Mouse (Mus musculus): Measurements from ENCODE around the gene Gucy1b2.

GRCm38 (mm10) chr14:62455570-62455879 lies 564 bp downstream of the Gucy1b2 start:
- no peak for TF ChIP-seq POLR2A (IDR thresholded peaks at IDR 0.05; ENCODE audit: borderline replicate concordance, low read depth, low read length)
- no peak for TF ChIP-seq CTCF (IDR thresholded peaks at IDR 0.05; ENCODE audit: low read depth, low read length)

All from bone marrow macrophage, adult 2 months (primary cell).